Mouse (Mus musculus): ENCODE measurements at regions not wholly inside any gene's neighbourhood (a gene's known extent, or its start where the extent isn't known, plus 50 kb on each side); places are given as distances from the start of the nearest gene placed in this dataset.
A peak's percentile ranks its signal among the peaks of the same experiment; 100 is the strongest.

DNA sequence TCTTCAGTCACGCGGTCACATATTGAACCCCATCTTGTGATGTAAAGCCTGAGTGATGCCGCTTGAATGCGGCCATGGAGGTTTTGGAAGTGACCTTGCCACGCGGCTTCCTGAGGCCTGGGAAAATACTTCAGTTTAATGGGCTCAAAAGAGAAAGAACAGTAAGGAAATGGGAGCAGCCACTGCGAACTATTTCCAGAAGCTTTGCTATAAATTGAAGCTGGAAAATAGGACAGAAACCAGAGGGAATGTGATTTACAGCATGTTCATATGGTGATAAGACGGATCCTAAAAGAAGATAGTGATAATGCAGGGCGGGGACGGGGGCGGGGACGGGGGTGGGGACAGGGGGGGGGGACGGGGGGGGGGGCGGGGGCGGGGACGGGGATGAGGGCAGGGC lies 52.7 kb upstream of the Trpc4 start:
- DNase-seq = no peak

DNA sequence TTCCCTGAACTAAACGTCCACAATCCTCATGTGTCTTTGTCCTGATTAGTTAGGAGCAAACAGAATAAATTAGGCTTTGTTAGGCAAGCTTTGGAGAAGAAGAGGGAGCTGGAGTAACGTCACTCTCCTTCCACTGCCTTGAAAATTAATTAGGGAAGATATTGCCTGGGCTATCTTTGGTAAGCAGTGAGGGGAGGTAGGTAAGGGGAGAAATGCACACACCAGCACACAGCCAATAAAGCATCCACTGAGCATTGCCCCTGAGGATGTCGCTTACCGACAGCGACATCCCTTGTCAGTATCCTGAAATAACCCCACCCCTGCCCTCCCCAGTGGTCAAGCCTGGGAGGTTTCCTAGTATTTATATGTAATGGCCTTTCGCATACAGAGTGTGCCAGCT lies 72.2 kb upstream of the Trpc4 start:
- no peak for DNase-seq

DNA sequence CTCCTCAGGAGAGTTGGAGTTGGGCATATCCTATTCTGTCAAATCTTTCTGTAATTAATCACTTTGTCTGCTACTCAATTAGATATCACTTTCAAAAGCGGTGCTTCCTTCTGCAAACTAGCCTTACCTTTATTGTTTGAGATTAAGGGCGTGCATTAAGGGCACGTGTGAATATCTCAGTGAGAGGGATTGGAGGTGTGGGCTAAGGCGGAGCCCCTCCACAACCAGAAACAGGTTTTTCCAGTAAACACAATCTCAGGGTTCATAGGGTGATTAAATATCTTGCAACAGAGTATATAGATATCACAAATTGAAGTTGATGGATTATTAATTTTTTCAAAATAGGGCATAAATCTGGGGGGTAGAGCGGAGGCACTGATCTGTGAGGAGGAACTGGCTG lies 79.4 kb upstream of the Trpc4 start:
- no peak for DNase-seq

DNA sequence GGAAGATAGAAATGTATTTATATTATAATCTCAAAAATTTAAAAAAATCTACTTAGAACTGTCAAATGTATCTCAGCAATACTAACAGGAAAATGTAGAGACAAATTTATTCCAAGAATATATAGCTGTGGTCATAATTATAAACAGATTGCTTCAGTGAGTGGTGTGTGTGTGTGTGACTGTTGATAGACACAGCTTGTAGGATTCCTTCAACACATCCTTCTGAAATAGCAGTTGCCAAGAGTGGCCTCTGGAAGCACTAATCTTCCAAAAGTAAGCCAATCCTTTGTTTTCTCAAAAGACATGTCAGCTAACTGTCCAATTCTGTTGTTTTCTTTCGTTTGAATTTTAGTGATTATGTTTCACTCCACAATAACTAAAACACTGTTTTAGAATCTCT lies 95.2 kb upstream of the Trpc4 start:
- no peak for DNase-seq

DNA sequence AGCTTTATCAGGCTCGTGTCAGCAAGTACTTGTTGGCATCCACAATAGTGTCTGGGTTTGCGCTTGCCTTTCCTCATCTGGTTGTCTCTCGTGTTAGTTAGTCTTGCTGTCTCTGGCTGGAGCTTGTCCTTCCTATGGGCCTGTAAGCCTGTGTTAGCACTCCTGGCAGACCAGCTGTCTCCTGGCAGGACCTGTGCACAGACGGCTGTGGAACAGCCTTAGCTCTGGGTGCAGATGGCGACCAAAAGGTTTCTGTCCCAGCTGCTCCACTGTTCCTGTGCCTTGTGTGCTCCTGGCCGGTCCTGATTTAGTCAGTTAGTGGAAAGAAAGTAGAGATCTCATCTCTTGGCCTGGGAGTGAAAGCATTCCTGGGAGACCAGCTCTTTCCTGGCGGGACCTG lies 101.5 kb upstream of the Trpc4 start:
- DNase-seq = no peak

DNA sequence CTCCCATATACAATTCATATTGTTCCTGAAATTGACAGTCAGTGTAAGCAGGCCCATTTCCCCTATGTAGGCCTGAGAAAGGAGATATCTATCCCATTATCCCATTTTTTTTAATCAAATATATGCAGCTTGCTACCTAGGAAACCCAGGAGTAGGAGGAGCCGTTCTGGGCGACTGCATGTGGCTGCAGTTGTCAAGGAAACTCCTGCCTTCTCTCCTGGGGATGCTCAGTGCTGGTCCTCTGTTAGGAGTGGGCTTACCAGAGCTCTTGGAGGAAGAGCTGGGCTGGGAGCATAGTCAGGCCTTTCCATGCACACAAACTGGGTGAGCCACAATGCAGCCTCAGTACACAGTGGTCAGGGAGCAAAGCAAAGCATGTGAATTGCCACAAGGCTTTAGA lies 106.5 kb upstream of the Trpc4 start:
- no peak for DNase-seq

DNA sequence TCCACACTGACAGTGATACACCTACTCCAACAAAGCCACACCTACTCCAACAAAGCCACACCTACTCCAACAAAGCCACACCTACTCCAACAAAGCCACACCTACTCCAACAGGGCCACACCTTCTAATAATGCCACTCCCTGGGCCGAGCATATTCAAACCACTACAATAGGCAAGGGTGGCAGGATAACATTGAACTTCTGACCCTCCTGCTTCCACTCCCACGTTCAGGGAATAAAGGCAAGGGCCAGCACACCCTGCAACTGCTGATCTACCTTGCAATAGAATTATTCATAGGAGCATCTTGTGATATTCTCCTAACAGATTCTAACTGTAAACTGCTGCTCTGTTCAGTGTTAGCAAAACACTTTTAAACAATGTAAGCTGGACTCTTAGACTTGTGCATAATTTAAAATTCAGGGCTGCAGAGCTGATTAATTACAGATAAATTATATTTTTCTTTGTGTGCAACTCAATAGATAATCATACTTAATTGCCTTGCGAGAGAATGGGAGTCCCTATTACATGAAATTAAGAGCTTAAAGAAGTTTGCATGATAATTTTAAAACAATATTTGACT lies 107.7 kb upstream of the Trpc4 start:
- no peak for DNase-seq

DNA sequence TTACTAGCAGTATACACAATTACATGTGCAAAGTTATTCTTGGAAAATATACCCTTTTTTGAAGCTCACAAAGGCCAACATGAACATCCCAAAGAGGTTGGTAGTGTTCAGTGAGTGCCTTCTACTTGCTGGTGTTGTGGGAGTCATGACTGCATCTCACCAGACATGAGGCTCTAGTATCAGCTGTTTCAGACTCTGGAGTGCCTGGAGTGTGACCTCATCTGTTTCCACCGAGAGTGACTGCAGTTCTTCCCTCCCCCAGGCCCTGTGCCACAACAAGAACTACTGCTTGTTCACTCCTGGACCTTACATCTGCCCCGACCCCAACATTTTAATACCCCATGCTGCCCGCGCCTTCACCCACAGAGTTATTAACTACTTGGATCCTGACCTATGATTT lies 128.5 kb upstream of the Trpc4 start:
- no peak for DNase-seq

DNA sequence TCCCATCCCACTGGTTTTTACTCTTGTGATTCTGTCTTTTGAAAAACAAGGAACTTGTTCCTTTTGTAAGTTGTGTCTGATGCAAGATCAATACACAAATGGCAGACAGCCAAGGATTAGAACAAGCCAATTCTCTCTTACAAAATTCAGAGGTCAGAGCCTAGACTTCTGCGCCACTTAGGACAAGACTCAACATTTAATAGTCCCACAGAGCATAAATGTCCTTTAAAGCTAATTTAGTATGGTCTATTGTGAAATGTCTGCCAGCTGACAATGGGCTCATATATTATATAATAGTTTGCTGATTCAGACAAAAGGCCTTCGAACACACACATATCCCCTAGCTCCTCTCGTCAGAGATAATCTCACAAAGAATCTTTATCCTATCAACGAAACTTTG lies 135.6 kb upstream of the Trpc4 start:
- DNase-seq = no peak

DNA sequence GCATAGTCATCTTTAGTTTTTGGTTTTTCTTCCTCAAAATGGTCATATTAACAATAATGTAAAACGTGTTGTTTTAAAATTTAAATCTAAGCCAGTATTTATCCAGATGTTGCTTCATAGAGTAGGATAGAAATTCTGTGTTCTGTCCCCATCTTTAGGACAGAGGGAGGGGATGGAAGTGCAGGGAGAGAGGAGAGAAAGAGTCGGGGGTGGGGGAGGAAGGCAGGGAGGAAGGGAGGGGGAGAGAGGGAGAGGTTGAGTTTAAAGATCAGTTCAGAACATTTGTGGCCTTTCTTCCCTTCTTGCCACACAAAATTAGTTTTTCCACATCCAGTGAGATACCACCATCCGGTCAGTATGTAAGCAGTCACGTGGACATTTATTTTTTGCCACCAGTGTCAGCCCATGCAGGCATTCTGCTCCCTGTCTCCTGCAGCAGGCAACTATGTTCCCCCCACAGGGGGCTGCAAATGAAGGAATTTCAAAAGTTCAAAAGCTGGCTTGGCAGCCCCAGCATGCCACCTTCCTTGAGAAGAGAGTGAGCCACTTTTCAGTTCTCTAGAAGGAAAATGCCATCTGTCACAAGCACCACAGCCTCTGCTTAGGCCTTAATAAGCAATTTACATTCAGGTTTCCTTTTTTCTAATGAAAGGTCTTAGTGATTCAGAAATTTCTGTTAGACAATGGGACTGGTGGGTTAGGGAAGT lies 137.7 kb upstream of the Trpc4 start:
- DNase-seq = no peak

DNA sequence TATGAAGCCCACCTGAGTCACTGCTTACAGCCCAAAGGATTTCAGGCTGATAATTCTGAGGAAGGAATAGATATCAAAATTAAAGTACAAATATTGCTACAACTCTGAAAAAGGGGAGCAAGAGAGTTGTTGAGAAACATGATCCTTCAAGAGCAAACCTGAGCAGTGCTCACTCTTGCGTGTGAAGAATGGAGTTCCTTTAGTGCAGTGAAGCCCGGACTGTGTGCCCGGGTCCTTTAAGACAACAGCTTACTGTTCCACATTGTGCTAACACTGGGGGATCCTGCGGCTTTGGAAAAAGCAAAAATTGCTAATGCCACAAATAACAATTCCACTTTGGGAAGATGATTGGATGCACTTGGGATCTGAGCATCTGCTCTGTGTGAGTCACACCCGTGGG lies 139.0 kb upstream of the Trpc4 start:
- DNase-seq = no peak

DNA sequence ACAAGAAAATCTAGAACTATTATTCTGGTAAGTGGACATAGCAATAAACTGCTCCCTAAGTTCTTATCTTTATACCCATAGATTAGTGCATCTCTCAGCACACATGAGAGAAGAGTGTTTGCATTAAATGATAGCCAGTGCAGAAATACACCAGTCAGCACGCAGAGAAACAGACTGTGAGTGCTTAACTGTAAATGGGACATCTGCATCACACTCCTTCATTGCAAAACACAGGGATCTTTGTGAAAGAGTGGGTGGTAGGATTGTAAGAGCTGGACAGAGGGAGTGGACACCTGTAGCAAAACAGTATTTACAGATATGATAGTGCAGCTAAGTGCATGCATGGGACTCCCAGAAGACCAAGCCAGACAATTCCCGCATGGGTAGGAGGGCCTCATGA lies 144.8 kb upstream of the Trpc4 start:
- no peak for DNase-seq

DNA sequence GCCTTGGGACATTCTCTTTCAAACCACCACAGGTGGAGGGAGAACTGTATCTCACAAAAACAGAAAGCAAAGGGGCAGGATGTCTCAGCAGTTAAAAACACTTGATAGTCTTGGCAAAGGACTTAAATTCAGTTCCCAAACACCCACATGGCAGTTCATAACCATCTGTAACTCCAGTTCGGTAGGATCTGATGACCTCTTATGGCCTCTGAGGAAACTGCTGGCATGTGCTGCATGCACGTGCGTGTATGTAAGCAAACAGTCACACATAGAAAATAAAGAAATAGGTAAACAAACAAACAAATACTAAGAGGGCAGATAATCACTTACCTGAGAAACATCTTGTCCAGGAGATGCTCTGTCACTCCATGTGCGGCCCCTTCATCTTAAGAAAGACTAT lies 129.4 kb upstream of the Ufm1 start:
- DNase-seq = no peak

DNA sequence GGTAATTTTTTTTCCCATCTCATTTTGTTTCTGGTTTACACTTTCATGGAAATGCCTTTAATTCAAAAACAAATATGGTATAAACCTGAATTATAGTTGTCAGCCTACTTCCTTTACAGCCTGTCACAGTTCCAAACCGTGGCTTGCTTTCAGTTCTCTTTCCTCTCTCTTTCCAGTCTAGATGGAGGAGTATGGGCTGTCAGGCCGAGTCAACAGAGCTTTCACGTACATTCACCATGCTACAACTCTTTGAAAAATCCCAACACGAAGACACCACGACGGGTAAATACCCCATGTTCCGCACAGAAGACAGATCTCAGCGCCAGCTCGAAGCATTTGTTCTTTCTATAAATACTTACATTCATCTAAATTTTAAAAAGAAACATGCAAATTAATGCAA lies 125.2 kb upstream of the Ufm1 start:
- DNase-seq = no peak

DNA sequence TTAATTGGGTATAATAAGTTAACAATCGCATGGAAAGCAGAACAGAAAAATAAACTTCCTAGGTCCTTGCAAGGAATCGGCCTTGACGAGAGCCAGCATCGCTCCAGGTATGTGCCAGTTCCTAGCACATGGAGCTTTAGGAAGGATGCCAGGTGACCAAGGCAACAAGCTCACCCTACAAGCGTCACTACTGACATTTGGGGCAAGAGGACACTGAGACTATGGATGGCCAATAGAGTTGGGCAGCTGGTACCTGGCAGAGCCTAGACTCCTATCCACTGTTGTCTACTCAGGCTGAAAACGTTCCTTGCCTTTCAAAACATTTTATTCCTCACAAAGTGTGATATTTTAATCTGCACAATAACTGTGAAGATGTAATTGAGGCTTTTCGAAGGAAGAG lies 124.6 kb upstream of the Ufm1 start:
- DNase-seq = no peak

DNA sequence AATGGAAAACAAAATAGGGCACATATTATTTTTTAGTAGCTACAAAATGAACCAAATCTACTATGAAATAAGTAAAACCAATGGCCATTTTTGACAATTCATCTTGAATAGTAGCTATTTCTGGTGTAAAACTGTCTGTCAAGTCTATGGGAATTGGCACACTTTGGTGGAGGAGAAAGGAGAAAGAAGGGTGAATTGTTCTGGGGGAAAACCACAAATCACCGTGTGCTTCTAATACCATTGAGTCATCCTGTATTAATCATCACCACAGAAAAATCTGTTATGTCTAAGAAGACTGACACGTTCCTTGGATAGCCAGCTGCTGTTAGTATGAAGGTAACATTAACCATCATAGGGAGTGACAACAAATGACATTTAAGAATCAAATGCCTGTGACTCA lies 123.7 kb upstream of the Ufm1 start:
- DNase-seq = no peak

DNA sequence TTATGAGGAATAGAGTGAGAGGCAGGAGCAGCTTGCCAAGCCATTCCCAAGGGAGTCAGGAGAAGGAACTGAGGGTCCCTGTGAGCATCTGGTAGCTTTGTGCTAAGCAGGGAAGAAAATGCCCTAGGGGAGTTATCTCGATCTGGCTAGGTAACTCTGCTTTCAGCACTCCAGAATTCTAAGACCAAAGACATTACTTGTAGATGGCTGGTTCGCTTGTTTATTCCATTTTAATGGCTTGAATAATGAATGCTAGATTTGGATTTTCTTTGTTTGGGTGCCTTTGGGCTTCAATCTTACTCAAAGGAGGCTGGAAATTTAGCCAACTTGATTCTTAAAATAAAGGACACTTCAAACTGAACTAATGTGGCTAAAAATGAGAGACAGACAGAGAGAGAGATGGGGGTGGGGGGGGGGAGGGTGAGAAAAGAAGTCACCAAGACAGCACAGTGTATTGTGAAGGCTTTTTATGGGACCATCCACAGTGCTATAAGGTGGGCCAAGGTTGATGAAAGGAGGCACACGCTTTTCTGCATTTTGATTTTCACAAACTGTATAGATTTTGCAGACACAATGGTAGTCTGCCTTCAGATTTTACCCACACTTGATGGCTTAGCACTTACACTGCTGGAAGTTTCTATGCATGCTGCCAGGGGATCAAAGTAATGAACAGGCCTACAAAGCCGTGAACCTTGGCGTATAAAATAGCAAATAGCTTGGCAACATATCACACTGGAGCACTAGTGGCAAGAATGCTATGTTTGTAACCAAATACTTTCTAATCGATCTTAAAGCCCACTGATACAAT lies 121.3 kb upstream of the Ufm1 start:
- DNase-seq = no peak

DNA sequence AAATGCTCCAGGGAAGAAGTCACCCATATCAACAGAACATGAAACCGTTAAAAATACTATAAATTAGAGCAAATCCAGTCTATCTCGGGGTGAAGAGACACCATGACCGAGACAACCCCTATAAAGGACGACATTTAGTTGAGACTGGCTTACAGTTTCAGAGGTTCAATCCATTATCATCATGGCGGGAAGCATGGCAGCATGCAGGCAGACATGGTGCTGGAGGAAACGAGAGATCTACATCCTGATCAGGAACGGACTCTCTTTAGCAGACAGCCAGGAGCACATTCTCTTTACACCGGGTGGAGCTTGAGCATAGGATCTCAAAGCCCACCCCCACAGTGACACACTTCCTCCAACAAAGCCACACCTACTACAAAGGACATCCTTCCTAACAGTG lies 118.7 kb upstream of the Ufm1 start:
- no peak for DNase-seq

DNA sequence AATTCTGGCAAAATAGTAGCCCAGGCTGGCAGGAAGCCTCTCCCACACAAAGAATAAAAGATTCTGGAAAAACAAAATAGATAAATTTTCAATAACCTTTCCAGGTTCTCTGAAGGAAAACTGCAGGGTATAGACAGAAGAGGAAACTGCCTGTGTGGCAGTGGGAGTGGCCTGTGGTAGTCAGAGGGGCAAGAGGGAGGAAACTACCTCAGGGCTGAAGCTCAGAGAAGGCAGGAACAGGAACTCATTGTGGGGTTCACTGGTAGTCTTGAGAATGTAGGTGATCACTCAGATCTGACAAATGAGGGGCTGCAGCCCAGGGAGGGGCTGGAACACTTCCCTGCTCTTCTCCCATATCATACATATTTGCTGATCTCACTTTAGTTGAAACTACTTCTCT lies 118.0 kb upstream of the Ufm1 start:
- DNase-seq = no peak

DNA sequence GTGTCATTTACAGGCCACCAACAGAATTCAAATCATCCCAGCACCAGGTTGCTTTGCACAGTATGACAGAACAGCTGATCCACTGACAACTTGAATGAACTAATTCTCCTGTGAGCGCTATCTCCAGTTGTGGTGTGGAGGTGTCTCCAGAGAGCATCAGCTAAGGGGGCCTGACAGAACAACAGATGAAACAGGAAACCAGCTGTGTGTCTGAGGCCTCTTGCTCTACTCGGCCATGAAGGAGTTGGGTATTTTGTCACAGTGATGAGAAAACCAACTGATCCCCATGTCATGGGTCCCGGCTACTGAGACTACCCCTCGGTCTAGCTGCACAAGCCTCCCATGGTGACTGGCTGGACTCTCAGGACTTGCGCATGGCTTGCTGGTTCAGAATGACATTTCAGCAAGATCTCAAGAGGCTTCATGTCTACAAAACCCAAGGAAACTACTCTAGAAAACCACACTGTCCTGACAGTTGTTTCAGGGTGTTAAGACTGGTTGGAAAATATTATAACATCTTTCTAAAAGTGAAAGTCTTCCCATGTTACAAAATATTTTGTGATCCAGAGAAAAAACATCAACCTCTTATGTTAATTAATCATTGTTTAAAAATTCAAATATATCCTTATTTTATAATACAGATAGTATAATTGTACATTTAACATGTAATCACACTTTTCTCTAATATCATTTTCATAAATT lies 113.9 kb upstream of the Ufm1 start:
- no peak for DNase-seq

DNA sequence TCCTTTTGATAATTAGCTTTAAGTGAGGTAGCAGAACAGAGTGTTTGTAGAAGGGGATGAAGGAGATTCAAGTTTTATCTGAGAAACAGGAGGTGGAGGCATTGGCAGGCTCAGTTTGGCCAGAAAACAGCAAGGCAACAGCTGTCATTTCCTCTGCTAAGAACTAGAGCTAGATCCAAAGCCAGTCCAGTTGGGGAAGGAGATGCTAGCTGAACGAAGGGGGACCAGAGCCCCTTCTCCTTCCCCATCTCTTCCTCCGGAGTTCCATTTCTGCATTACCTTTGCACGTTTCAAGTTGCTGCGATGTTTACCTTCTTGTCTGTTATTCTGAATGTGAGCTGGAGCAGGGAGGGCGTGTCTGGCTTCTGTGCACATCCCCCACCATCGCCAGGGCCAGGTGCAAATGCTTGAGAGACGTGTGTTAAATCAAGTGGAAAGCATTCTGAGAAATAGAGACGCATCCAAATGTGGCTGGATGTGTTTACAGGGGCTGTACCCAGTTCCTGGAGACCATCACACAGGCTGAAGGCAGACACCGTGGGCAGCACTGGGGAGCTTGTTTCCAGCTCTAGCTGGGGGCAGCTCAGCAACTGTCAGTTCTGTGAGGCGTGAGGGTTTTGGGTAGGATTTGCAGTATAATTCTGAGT lies 111.4 kb upstream of the Ufm1 start:
- peak in 1 of 2 experiments; percentile 6 for DNase-seq

DNA sequence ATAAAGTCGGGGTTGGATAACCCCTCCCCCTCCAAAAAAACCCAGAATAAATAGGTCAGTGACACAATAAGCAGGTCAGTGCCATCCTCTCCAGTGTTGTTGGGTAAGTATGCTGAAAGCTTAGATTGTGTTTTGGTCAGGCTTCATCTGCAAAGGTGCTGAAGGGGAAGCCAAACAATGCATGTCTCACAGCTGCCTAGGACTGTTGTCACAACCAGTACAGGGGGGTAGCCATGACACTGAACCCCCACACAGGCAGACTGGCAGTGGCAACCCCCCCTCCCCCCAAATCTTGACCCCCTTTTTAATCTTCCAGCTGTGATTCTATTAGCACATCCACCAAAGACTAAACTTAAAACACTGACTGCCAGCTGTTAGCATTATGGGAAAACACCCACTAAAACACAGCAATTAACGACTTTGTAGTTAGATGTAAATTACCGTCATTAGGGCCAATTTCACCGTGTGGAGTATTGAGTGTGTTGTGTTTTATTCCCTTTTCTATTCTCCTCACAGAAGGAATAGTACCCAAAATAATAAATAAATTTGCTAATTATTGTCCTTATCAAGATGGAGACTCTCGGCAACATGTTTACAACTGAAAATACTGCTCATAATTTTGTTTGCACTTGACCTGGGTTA lies 105.5 kb upstream of the Ufm1 start:
- no peak for DNase-seq

DNA sequence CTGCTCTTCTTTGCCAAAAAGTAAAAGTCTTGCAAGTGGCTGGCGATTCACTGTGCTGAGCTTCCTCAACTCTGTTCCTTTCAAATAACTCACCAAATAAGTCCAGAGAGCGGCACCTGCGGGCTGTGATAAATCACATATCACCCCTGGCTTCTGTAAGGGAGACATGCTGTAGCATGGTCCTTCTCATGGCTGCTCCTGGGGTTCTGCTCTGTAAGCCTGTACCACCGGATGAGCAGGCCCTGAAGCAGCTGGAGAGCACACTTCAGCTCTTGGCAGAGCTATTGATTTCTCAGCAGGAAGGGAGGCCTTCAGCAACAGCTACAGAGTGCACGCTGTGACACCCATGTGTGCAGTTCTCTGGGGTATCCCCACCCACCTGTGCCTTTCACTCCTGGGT lies 101.5 kb upstream of the Ufm1 start:
- no peak for DNase-seq
